Mouse (Mus musculus): Measurements from ENCODE around the gene Hist1h3e.

GRCm38 (mm10) chr13:23538249-23538648, 23.9 kb downstream of the Hist1h3e start:
- TF ChIP-seq POLR2A (IDR thresholded peaks at IDR 0.05; ENCODE audit: borderline replicate concordance, insufficient read depth, low read length) (no peak), CTCF (IDR thresholded peaks at IDR 0.05; ENCODE audit: borderline replicate concordance, insufficient read depth, low read depth, low read length) (no peak)
